Mouse (Mus musculus) heart, adult 10 weeks (tissue): ENCODE data around the gene Gm28036. TPM values are rescaled to one million over a fixed set of nuclear protein-coding genes. Genes with fewer than 3 reads are reported as not detected.

Experiments
- polyA plus RNA-seq: library from polyadenylated mRNA; stranded (reverse); fragments of 350-450 nt; fragmentation: Illumina TruSeq; extraction: RNeasy Lipid Tissue Mini Kit (QIAGEN cat#74804); gene quantifications from one replicate; pipeline ENCODE4 v1.2.3, GENCODE M21; 2014; ENCODE audit warnings: low read depth, low replicate concordance

The Gm28036 gene
- polyA plus RNA-seq, result 8.2 TPM

DNA sequence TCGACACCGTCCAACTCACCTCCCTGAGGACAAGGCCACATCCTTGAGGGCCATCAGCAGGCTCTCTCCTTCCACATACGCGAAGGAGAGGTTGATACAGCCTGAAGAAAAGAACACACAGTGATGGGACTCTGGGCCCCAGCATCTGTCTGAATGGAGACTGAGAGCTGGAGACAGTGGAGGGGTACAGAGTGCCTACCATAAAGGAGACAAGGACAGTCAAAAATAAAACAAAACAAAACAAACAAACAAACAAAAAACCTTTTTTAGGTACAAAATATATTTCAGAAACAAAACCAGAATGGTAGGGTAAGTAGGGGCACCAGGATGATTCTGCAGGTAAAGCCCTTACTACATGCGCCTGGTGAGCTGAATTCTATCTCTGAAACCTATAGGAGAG, at the start of gene Gm28036:
Gene Gm28036, minus strand, starts transcription at position 101 of the 400 bp plus-strand sequence.

DNA sequence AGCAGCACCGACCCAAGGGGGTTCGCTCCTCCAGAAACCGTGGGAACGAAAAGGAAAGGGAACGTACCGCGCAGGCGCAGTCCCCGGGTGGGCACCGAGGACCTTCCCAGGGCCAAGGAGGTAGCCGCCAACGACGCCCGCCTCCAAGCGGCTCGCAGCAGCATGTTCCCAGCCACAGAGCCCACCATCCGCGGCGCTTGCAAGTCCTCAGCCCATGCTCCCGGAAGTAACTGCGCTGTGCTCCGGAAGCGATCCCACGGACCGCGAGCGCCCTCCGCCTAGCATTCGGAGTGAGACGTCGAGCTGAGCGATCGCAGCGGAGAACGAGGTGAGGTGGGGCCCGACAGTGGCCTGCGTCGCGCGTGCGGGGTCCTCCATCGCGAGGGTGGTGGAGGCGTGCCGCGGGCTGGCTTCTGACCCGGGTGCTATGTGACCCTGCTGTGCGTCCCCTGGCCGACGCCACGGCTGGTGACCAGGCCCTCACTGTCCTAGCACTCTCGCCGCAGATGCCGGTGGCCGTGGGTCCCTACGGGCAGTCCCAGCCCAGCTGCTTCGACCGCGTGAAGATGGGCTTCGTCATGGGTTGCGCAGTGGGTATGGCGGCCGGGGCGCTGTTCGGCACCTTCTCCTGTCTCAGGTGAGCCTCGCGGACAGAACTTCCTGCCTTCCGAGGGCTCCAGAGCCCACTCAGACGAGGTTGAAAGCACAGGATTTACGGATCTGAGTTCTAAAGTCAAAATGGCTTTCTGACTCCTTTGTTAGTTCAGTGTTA, 17.2 kb upstream of the Gm28036 start, which contains the start of the genes Romo1 and Nfs1:
Gene Romo1, plus strand, starts transcription at position 87 of the 772 bp plus-strand sequence.
Gene Nfs1, minus strand, starts transcription at position 234 of the 772 bp plus-strand sequence.

DNA sequence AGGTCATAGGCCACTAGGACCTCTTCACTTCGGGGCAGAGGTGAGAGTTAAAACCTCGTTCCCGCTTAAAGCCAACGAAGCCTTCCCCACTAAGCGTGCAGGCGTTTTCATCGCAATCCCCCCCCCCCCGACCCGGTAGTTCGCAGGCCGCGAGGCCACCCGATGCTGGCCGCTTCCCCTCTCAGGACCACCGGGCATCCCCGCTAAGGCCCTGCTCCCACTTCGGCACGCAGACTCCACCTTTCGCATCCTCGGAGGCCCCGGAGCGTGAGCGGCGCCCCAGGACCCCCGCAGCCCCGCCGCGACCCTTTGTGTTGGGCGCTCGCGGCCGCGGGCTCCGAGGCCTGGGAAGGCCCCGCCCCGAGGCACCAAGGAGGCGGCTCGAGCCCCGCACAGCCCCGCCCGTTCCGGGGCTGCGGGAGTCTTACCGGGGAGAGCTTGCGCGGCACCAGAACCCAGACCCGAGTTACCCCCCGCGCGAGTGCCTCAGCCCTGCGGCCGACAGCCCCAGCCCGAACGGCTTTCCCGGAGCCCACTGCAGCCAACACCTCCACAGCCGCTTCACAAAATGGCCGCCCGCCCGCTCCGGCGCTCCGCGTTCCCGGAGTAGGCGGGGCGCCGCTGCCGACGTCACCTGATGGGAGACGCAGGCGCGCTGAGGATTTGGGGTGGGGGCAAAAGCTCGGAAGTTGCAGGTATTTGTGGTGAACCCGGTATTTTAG, 15.4 kb downstream of the Gm28036 start, which contains the start of the genes Cpne1 and Rbm12:
Gene Cpne1, minus strand, starts transcription at position 608 of the 722 bp plus-strand sequence.
Gene Rbm12, minus strand, starts transcription at position 621 of the 722 bp plus-strand sequence.

DNA sequence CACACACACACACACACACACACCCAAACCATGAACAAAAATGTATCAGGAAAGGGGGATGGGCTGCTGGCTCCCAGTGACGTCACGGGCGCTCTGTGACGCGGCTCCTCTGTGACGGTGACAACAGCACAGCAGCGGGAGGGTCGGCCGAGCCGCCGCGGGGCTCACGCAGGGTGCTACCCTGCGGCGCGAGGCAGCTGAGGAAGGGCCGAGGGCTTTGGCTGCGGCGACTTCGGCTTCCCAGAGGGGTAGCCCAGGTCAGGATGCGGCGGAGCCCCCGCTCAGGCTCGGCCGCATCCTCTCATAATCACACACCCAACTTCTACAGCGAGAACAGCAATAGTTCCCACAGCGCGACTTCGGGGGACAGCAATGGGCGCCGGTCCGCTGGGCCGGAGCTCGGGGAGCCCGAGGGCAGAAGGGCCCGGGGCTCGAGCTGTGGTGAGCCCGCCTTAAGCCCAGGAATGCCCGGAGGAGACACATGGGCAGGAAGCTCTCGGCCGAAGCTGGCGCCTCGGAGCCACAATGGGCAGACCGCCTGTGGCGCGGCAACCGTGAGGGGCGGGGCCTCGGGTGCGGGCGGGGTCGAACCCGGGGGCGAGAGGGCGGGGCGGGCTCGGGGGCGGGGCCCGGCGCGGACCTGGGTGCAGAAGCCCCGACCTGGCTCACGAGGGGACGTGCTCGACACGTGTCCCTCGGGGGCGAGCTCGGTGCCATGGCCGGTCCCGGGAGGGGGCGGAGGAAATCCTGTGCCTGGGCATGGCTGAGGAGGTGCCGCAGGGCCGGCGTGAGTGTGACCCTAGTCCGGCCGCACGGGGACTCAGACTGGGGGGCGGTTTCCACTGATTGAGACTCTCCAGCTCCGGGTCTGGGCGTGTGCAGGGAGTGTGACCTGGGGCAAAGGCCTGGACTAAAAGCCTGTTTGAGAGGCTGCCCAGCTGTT, 61.5 kb downstream of the Gm28036 start, which contains the start of gene Spag4:
Gene Spag4, plus strand, starts transcription at position 77 of the 943 bp plus-strand sequence.

DNA sequence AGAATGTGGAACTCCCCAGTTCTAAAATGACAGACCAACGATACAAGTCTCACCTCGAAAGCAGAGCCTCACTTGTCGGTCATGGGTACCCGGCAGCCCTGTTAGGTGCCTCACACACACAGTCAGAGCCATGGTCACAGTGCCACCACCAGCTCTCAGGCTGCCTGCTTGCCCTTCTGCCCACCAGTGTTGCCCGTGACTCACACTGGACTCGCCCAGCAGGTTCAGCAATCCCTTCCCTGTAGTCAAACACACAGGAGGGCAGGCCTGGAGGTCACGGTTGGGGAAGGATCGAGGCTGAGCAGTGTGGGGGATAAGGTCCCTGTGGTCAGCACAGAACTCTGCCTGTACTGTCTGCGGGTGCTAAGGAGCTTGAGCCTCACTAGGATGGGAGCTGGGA, 74.1 kb downstream of the Gm28036 start, which contains the start of gene Fer1l4:
Gene Fer1l4, minus strand, starts transcription at position 132 of the 400 bp plus-strand sequence.

Other genes starting within 250 kb of the Gm28036 start
- 239 TPM for gene Uqcc1, start 196.8 kb downstream of the Gm28036 start, polyA plus RNA-seq
- not detected for gene Gm15557, start 186.4 kb downstream of the Gm28036 start, polyA plus RNA-seq
- not detected for gene Gdf5, start 181.7 kb downstream of the Gm28036 start, polyA plus RNA-seq
- 6.9 TPM for gene Cep250, start 170.6 kb downstream of the Gm28036 start, polyA plus RNA-seq
- 0.45 TPM for gene 6430550D23Rik, start 119.1 kb downstream of the Gm28036 start, polyA plus RNA-seq
- 67.2 TPM for gene Ergic3, start 119.0 kb downstream of the Gm28036 start, polyA plus RNA-seq
- not detected for gene Fer1l4, start 74.1 kb downstream of the Gm28036 start, polyA plus RNA-seq
- gene Spag4, start 61.9 kb downstream of the Gm28036 start, polyA plus RNA-seq, result 0.81 TPM
- gene Cpne1, start 15.1 kb downstream of the Gm28036 start, polyA plus RNA-seq, result 14.5 TPM
- gene Rbm12, start 15.1 kb downstream of the Gm28036 start, polyA plus RNA-seq, result 7.3 TPM
- gene Romo1, start 16.9 kb upstream of the Gm28036 start, polyA plus RNA-seq, result 208 TPM
- gene Nfs1, start 17.1 kb upstream of the Gm28036 start, polyA plus RNA-seq, result 115 TPM
- 170 TPM for gene Rbm39, start 53.1 kb upstream of the Gm28036 start, polyA plus RNA-seq
- 11.4 TPM for gene Phf20, start 69.4 kb upstream of the Gm28036 start, polyA plus RNA-seq
- gene Cnbd2, start 185.2 kb upstream of the Gm28036 start, polyA plus RNA-seq, result 1.4 TPM
- gene Scand1, start 185.6 kb upstream of the Gm28036 start, polyA plus RNA-seq, result 22.2 TPM